Mouse (Mus musculus) ES-CJ7 (cell line): ENCODE results near the gene Fosl1.
"Not testable (repeated sequence)": the region's sequence is repeated elsewhere in the genome, so short reads cannot be mapped to it uniquely, and the experiment has no call there.

Source experiments
- DNase-seq: peaks from one replicate; pipeline ENCODE4 v3.0.0; 2011; ENCODE audit warnings: low read depth, low spot score

Fosl1 gene

GRCm38 (mm10) chr19:5481398-5481797, 34.1 kb downstream of the Fosl1 start:
- no peak for DNase-seq

GRCm38 (mm10) chr19:5483386-5484359, 36.3 kb downstream of the Fosl1 start:
- DNase-seq: no peak

DNA sequence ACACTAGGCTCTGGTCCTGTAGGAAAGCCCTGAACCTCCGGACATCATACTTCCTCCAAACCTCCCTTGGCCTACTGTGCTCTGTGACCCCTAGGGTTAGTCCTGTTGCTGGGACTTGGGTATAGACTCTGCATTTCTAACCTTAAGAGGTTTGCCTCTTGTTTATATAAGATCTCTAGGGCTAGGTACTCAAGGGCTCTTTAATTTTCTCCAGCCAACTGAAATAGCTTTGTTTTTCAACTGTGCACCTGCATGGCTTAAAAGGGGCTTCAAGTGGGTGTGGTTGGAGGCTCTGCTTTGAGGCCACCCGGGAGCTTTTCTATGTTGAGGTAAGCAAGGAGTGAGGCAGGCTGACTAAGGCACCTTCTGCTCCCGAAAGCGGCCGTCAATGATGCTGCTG, 37.1 kb downstream of the Fosl1 start:
- DNase-seq: no peak

- DNase-seq: no peak
Measured at GRCm38 (mm10) chr19:5485371-5485770, 38.0 kb downstream of the Fosl1 start.

DNA sequence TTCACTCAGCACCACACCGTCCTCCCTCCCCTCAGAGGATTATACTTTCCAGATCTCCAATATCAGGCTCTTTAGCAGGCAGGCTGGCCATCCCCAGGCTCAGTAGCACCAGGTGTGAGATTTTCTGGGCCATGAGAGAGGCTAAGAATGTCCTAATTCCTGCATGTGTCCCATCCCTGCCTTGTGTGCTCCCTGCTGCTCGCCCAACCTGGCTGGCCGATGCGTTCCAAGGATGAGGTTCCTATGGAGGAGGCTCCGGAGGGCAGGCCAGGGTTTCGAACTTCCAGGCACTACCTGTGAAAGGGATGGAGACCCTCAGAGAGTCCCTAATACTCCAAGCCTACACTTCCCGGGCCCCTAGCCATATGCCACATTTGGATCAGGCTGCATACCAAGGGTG, 38.5 kb downstream of the Fosl1 start:
- DNase-seq: no peak

GRCm38 (mm10) chr19:5486286-5486685, 38.9 kb downstream of the Fosl1 start:
- no peak for DNase-seq

GRCm38 (mm10) chr19:5486771-5487170, 39.4 kb downstream of the Fosl1 start:
- no peak for DNase-seq

DNA sequence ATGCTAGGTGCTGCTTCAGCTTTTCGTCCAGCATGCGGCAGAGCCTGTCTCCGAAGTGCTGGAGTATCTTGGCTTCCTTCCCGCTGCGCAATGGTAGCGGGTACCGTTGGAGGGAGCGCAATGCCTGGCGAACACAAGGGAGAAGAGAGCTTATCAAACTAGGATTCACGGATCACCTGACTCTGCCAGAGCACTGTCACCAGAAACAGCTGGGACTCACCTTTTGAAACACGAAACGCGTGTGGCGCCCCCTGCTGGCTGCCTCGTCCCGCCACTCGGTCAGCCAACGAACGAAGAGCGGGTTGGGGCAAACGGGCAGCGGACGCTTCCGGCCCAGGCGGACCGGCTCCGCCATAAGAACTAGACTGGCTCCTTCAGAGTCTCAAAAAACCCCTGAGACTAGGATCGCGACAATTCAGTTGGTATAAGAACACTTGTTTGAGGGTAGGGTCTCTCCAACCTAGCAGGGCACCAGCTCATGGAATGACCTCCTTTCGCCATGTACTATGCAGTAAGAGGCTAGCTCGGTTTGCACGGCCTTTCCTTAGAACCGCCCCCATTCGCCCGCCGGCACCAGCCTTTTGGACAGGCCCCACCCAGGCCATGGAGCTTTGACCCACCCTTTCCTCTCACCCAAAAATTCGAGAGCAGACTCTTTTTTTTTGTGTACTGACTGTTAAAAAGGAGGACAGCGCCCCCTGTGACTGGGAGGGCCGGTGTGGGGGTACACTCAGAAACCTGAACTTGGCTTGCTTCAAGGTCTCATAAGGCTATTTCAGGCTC, 40.6 kb downstream of the Fosl1 start, which contains the start of gene Mus81:
TSS of gene Mus81 (minus strand) at position 635 of the 783 bp plus-strand sequence.
- DNase-seq: peak; percentile 97

DNA sequence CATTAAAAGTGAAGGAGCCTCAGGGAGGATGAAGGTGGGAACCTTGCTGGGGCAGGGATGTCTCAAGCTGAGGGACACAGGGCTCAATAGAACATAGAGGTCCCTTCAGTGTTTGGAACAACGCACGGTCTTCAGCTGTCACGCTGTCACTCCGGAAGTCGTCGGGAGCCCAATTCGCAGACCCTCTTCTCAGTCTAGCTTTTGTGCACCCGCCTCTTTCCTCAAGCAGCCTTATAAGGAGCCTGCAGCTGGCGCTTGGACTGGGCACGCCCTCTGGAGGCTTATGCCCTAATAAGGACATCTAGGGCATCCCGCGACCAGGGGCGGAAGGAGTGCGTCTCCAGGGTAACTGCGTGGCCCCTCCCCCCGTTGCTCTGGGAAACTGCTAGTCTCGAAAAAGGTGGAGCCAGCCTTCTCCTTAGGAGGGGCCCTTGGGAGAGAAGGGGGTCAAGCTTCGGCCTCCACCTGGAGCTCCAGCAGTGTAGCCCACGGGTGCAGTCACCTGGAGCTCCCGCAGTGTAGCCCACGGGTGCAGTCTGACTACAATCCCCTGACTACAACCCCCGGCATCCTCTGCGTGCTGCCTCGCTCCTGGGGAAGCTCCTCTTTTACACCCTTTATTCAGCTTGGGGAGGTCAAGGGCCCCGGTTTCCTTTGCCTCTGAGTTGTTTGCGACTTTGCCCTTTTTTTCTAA, 41.7 kb downstream of the Fosl1 start:
- peak; percentile 99 for DNase-seq

GRCm38 (mm10) chr19:5489721-5490120, 42.4 kb downstream of the Fosl1 start:
- DNase-seq: not testable (repeated sequence)

DNA sequence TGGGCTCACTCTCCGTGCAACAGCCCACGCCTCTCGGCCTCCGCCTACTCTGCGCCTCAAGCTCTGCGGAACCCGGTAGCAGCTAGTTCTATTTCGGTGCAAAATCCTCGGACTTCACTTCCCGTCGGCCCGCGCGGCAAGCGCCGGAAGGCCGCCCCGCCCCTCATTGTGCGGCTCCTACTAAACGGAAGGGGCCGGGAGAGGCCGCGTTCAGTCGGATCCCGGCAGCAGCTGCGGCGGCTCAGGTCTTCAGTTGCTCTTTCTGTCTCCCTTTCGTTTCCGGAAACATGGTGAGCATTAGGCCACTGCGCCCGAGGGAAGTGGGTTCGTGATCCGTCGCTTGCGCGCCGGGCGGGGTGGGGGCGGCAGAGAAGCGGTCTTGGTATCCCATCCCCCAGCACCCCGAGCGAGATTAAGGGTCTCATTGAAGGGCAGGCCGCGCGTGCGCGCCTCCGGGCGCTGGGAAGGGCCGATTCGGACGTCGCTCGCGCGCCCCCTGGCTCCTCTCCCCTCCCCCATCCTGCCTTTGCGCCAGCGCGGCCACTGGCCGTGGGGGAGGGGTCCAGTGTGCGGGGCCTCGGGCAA, 43.1 kb downstream of the Fosl1 start, which contains the start of gene Cfl1:
TSS of gene Cfl1 (plus strand) at position 143 of the 585 bp plus-strand sequence.
- DNase-seq: peak; percentile 96

DNA sequence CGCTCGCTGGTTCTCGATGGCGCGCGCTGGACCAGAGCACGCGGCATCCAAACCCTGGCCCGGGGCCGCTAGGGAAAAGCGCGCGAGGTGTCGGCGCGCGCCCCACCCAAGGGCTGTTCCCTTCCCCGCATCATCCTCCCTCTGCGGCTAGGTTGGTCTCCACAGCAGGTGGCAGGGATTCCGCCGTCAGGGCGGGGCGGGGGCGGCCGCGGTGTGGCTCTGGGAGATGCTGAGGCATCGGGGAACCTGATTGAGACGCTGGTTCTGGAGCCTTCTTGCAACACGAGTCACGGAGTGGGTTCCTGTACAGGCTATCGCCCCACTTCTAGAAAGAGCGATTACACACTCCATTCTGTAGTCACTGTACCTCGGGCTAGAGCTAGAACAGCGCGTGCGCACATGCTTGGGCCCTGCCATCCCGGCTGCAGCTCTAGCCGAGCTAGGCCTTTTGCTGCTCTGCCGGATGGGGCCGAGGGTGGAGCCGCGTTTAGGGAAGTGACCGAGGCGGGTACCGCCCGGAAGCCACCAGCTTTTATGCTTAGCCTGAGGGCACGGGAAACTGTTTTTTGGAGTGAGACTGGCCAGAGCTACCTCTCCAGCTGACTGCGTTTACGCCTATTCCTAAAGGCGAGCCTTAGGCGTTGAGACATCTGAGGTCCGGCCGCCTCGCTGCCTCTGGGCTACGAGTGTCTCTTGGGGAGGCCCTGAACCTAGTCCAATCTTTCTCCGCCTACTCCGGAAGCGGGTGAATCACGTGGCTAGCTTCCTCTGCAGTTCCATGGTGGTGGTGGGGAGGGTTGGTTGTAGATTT, 43.8 kb downstream of the Fosl1 start:
- peak; percentile 84 for DNase-seq

DNA sequence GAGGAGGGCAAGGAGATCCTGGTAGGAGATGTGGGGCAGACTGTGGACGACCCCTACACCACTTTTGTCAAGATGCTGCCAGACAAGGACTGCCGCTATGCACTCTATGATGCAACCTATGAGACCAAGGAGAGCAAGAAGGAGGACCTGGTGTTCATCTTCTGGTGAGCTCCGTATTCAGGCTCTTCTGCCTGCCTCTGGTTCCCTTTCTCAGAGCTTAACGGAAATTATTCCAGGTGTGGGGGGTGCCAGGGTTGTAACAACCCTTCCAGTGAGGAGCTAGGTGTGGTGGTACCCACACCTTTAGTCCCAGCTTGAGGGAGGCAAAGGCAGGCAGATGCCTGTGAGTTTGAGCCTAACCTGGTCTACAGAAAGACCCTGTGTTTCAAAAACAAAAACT, 45.3 kb downstream of the Fosl1 start:
- no peak for DNase-seq

DNA sequence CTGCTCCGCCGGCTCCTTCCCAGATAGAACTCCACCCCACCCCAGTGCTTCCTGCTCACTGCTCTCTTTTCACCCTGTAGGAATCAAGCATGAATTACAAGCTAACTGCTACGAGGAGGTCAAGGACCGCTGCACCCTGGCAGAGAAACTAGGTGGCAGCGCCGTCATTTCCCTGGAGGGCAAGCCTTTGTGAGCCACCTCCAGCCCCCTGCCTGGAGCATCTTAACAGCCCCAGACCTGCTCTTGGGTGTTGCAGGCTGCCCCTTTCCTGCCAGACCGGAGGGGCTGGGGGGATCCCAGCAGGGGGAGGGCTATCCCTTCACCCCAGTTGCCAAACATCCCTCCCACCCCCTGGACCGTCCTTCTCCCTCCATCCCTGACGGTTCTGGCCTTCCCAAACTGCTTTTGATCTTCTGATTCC, 46.0 kb downstream of the Fosl1 start:
- DNase-seq: peak; percentile 72

DNA sequence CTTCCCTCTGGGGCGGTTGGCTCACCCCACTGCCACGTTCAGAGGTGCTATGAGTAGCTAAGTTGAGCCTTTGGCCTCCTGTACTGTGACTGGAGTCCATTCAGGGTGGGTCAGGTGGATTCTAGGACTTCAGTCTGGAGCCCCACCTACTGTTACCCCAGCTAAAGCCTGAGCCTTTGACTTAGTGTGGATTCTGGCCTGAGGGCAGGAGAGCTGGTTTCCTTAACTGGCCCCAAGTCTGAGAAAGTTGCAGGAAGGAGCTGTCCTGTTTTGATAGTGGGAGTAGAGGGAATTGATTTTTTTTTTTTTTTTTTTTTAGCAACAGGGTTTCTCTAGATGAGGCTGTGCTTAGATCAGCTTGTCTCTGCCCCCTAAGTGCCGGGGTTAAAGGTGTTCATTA, 47.0 kb downstream of the Fosl1 start:
- DNase-seq: no peak

GRCm38 (mm10) chr19:5495353-5496051, 48.2 kb downstream of the Fosl1 start:
- DNase-seq: no peak

DNA sequence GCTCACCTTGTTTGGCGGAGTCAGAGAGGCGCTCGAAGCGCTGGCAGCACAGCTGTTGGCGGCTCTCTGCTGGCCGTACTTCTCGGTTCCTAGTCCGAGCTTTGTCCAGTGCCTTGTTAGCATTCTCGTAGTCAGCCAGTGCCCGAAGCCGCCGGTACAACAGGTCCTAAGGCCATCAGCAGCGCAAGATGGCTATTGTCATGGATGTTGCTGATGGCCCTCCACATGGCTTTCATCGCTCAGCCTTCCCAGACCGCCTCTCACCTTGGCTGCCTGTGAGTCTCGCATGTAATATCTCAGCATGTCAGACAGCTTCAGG, 48.7 kb downstream of the Fosl1 start:
- no peak for DNase-seq

DNA sequence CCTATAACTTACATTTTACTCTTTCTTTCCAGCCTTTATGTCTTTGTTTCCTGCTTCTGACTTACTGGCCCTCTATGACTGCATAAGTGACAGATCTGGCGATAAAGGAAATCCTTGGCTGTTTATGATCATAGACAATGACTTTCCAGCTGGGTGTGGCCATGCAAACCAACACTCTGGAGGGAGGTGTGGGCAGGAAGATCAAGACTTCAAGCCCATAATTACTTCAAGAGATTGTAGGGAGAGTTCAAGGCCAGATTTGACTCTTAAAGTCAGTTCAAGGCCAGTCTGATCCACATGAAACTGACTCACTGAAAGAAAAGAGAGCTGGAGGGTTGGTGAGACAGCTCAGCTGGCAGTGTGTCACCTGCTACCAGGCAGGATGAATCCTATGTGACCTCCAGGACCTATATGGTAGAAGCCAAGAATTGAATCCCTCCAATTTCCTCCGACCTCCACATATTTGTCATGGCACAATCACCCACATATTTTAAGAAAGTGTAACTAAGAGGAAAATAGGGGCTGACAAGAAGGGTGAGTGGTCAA, 53.1 kb downstream of the Fosl1 start:
- DNase-seq: no peak

- no peak for DNase-seq
Measured at GRCm38 (mm10) chr19:5503687-5504086, 56.3 kb downstream of the Fosl1 start, which contains the start of gene 1700020D05Rik. Gene 1700020D05Rik, minus strand, starts transcription at chr19:5503787.
